Mouse (Mus musculus): ENCODE results near the gene C1qtnf9.

C1qtnf9 gene

GRCm38 (mm10) chr14:60751581-60751980, 16.4 kb upstream of the C1qtnf9 start:
- DNase-seq (ENCODE audit: low spot score in 2 of 2): no peak

- DNase-seq (ENCODE audit: low spot score in 2 of 2): no peak
These were observed 14.8 kb upstream of the C1qtnf9 start for GRCm38 (mm10) chr14:60752892-60753800.

GRCm38 (mm10) chr14:60753801-60754126, 14.2 kb upstream of the C1qtnf9 start:
- DNase-seq (ENCODE audit: low spot score in 2 of 2): no peak

DNA sequence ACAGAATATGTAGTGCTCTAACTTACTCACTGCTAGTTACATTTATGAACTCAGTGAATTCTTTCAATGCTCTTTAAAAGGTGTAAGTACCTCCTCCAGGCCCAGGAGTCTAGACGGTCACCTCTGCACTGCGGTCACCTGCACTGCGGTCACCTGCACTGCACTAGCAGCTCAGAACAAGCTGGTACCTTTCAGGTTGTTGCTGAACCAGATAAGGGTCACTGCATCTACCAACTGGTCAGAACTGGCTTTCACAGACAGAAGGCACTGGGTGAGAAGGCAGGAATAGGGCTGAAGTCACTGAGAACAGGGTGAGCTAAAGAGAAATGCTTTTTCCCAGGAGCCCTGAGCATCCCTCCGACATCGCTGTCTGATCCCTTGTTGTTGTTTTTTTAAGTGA, 13.3 kb upstream of the C1qtnf9 start:
- DNase-seq (ENCODE audit: low spot score in 2 of 2): no peak

DNA sequence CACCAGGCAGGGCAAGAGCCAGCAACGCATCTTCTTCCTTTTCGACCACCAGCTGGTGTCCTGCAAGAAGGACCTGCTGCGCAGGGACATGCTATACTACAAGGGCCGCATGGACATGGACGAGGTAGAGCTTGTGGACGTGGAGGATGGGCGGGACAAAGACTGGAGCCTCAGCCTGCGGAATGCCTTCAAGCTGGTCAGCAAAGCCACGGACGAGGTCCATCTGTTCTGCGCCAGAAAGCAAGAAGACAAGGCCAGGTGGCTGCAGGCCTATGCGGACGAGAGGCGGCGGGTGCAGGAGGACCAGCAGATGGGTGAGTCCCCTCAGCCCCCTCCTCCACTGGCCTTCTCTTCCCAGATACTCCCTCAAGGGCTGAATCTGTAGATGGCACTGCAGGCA, 11.7 kb upstream of the C1qtnf9 start:
- DNase-seq (ENCODE audit: low spot score in 2 of 2): no peak

GRCm38 (mm10) chr14:60757265-60757664, 10.7 kb upstream of the C1qtnf9 start:
- DNase-seq (ENCODE audit: low spot score in 2 of 2): no peak

DNA sequence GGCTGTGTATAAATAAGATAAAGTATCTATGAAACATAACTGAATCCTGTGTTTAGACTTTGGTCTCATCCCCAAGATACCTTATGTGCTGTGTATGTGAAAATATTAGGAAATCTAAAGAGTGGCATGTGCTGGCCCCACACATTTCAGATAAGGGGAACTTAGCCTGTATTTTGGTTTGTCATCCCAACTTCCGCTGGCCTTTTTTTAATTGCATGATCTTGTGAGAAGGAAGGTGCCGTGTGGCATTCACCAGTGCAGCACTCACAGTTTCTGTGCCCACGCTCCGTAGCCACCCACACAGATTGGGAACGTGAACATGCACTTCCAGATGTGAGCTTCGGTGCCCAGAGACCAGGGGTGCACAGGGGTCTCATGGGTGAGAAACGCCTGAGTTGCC, 10.2 kb upstream of the C1qtnf9 start:
- DNase-seq (ENCODE audit: low spot score in 2 of 2): no peak

DNA sequence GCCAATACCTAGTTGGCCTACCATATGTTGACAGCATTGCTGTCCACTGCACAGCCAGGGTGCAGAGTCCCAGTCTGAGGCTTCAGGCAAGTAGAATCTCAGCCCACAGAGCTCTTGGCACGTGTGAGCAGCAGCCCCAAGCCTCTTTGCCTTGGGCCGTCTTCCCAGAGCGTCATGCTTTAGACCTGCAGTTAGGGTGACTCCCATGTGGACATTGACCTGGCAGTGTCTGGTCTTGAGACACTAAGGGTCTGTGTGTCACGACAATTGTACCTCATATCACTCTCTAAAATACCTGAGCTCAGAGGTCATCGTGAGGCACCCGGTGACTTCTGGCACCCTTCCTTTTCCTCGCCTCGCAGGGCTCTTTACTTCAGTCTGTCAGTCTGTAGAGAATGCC, 8.8 kb upstream of the C1qtnf9 start:
- DNase-seq (ENCODE audit: low spot score in 2 of 2): no peak

GRCm38 (mm10) chr14:60761801-60762200, 6.1 kb upstream of the C1qtnf9 start:
- DNase-seq (ENCODE audit: low spot score in 2 of 2): no peak

DNA sequence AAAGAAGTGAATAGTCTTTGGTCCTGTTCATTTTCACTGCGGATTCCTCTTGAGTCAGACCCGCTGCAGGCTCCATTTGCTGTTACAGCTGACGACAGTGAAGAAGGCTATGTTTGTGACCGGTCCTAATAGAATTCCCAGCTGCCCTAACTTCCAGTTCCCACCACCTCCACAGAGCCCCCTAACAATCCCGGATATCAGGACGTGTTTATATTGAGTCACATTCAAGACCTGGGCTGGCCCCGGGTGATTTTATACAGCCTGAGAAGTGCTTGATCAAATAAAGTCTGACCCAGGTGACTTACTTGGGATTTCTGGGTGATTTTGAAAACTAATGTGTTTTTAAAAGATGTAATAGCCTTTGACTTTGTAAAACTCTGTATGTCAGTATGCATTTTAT, 5.2 kb upstream of the C1qtnf9 start:
- DNase-seq (ENCODE audit: low spot score in 2 of 2): peak in 1 of 2 experiments; percentile 52

- DNase-seq (ENCODE audit: low spot score in 2 of 2): no peak
These were observed 4.2 kb upstream of the C1qtnf9 start for GRCm38 (mm10) chr14:60763746-60764145.

GRCm38 (mm10) chr14:60764526-60764925, 3.4 kb upstream of the C1qtnf9 start:
- no peak for DNase-seq (ENCODE audit: low spot score in 2 of 2)

DNA sequence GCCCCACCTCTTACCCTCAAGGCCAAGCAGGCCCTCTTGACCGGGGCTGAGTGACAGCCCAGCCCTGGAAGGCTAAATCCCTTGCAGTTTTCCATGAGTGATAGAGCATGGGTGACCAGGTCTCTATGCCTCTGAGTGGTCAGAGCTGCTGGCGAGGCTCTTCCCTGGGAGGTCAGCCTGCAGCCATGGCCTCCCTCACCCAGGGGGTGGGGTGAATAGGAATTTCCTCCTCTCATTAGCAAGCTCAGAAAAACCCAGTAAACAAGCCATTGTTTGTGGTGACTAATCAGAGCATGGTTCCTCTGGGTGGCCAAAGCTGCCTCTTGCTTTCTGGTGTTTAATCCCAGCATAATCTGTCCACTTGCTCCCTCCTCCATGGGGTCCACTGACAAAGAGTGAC, 2.9 kb upstream of the C1qtnf9 start:
- no peak for DNase-seq (ENCODE audit: low spot score in 2 of 2)

GRCm38 (mm10) chr14:60769340-60769739, 1.4 kb downstream of the C1qtnf9 start:
- DNase-seq (ENCODE audit: low spot score in 2 of 2): no peak

DNA sequence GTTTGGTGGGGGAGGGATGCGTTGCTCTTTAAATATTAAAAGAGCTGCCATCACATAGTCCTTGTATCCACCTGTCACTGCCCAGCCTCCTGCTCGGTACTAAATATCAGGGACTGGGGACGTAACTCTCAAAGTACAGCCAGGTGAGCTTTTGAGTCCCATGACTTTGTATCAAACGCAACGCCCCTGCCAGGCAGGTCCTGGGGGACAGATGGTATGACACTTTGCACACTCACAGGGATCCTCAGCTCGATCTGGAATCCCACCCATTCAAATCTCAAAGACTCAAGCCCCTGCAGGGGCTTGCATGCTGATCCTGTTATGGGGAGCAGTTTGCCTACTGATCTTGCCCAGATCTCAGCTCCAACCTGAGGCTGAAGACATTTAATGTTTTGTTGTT, 2.7 kb downstream of the C1qtnf9 start:
- peak in 1 of 2 experiments; percentile 54 for DNase-seq (ENCODE audit: low spot score in 2 of 2)

DNA sequence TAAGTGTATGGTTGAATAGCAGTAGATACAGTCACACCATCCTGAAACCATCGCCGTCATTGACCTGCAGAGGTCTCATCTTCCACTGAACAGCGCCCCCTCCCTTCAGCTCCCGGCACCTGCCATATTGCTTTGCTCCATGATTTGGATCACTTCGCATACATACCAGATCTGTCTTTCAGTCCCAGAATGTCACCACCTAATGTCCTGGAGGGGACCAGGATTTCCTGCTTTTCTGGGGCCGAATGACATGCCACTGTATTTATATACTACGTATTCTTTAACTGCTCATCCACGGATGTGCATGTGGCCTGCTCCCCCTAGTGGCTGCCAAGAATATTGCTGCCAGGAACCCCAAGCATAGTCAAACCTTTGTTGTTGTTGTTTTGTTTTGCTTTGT, 3.1 kb downstream of the C1qtnf9 start:
- DNase-seq (ENCODE audit: low spot score in 2 of 2): peak; percentile 70 to 88

DNA sequence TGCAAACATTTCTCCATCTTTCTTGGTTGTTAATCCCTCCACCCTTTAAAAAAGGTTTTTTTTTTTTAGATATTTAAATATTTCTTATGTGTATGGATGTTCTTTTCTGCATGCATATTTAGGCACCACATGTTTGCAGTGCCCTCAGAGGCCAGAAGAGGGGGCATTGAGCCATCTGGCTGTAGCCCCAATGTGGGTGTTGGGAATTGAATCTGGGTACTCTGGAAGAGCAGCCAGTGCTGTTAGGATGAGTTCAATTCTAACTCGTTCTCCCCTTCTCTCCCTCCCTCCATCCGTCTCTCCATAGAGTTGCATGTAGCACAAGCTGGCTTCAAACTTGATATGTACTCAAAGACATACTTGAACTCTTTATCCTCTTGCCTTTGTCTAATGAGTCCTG, 5.5 kb downstream of the C1qtnf9 start:
- peak in 1 of 2 experiments; percentile 61 for DNase-seq (ENCODE audit: low spot score in 2 of 2)

DNA sequence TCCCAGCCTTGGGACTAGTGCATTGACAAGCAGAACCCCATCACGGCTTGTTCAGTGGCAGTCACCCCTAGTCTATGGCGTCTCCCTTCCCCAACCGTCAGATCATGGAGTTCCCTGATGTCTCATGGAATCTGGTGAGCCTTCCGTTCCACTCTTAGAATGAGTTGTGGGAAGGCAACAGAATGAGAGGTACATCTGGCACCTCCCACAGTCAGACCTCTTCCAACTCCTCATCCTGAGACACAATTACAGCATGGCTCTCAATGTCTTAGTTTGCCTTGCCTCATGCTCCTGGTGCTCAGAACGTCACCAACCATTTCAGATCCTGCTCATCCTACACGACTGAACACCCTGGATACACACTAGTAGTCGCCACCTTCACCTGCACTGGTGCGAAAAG, 8.6 kb downstream of the C1qtnf9 start:
- no peak for DNase-seq (ENCODE audit: low spot score in 2 of 2)

GRCm38 (mm10) chr14:60777485-60777919, 9.6 kb downstream of the C1qtnf9 start:
- no peak for DNase-seq (ENCODE audit: low spot score in 2 of 2)

DNA sequence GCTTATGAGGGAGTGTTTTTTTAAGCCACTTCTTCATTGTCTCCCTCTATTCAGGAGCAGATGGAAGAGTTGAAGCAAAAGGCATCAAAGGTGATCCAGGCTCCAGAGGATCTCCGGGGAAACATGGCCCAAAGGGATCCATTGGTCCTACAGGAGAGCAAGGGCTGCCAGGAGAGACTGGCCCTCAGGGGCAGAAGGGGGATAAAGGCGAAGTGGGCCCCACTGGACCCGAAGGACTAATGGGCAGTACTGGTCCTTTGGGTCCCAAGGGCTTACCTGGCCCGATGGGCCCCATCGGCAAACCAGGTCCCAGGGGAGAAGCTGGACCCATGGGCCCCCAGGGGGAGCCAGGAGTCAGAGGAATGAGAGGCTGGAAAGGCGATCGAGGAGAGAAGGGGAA, 11.3 kb downstream of the C1qtnf9 start:
- peak in 1 of 2 experiments; percentile 58 for DNase-seq (ENCODE audit: low spot score in 2 of 2)

DNA sequence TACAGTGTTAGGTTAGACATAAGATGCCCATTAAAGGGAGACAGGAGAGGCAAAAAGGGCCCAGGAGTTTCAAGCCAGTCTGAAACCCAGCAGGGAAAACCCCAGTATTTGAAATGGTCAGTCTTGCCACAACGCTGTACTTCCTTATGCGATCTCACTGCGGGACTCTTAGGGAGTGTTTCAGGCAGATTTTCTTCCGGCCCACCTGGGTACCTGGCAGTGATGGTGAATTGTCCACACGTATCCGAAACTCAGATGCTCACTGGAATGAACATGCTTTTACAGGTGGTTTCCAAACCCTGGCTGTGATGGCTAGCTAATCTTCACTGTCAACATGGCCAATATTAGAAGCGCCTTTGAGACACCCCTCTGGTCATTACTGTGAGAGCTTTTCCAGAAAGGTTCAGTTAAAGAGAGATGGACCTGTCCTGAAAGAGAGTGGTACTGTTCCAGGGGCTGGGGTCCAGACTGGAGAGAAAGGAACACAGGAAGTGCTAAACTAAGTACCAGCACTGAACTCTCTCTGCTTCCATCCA, 14.3 kb downstream of the C1qtnf9 start:
- DNase-seq (ENCODE audit: low spot score in 2 of 2): peak in 1 of 2 experiments; percentile 55

- DNase-seq (ENCODE audit: low spot score in 2 of 2): peak in 1 of 2 experiments; percentile 57
These were observed 15.3 kb downstream of the C1qtnf9 start for GRCm38 (mm10) chr14:60783196-60783595.
